Mouse (Mus musculus) brain, embryonic 14.5 days (tissue): ENCODE measurements around the gene Zfp526.

Experiments
- CTCF ChIP-seq: fragments of 200-500 bp; IDR thresholded peaks from 2 replicates; pipeline ENCODE4 v1.5.1; 2012; ENCODE audit warnings: inconsistent platforms, mild to moderate bottlenecking, moderate library complexity, borderline replicate concordance; ENCODE audit not compliant: insufficient read depth, insufficient read length; ENCODE audit errors: extremely low read depth
- POLR2A ChIP-seq: fragments of 200-500 bp; IDR thresholded peaks from 2 replicates; pipeline ENCODE4 v1.6.1; 2012; ENCODE audit warnings: mild to moderate bottlenecking, inconsistent platforms, borderline replicate concordance; ENCODE audit not compliant: poor library complexity, insufficient read depth, insufficient read length, severe bottlenecking; ENCODE audit errors: extremely low read depth

- TF ChIP-seq CTCF (no peak), POLR2A (no peak)
Observed at GRCm38 (mm10) chr7:25217653-25218395, 3.4 kb upstream of the Zfp526 start.
